Mouse (Mus musculus) ES-Bruce4 (cell line): ENCODE results near the gene Oscp1. TPM values are rescaled to one million over a fixed set of nuclear protein-coding genes. Genes with fewer than 3 reads are reported as not detected.

Experiments used
- H3K27ac ChIP-seq: 2 replicates; pipeline ENCODE4 v1.5.1; 2012; ENCODE audit warnings: low read length, inconsistent platforms; ENCODE audit not compliant: insufficient read depth
- H3K27me3 ChIP-seq: 2 replicates; pipeline ENCODE4 v1.6.1; 2012; ENCODE audit warnings: mild to moderate bottlenecking, low read length, inconsistent platforms; ENCODE audit not compliant: control insufficient read depth, poor library complexity, insufficient read depth, severe bottlenecking
- H3K36me3 ChIP-seq: 2 replicates; pipeline ENCODE4 v1.6.1; 2012; ENCODE audit warnings: inconsistent platforms, mild to moderate bottlenecking, low read length, moderate library complexity; ENCODE audit not compliant: control insufficient read depth, poor library complexity, insufficient read depth, severe bottlenecking
- H3K4me1 ChIP-seq: one replicate; pipeline ENCODE4 v1.8.1; 2011; ENCODE audit warnings: low read length; ENCODE audit not compliant: control insufficient read depth, insufficient read depth
- H3K4me3 ChIP-seq: 2 replicates; pipeline ENCODE4 v1.5.1; 2011; ENCODE audit warnings: low read depth, mild to moderate bottlenecking, low read length
- H3K9ac ChIP-seq: 2 replicates; pipeline ENCODE4 v1.6.1; 2012; ENCODE audit warnings: low read depth, mild to moderate bottlenecking, inconsistent platforms; ENCODE audit not compliant: poor library complexity, severe bottlenecking
- H3K9me3 ChIP-seq: replicated peaks from 2 replicates; pipeline ENCODE4 v1.6.1; 2012; ENCODE audit warnings: mild to moderate bottlenecking, low read length, inconsistent platforms; ENCODE audit not compliant: control insufficient read depth, poor library complexity, insufficient read depth, severe bottlenecking
- CTCF ChIP-seq: IDR thresholded peaks from one replicate; pipeline ENCODE4 v1.8.1; 2011; ENCODE audit warnings: low read depth, low read length
- EP300 ChIP-seq: IDR thresholded peaks from 2 replicates; pipeline ENCODE4 v1.6.1; 2011; ENCODE audit warnings: low read depth, low read length; ENCODE audit not compliant: insufficient read depth
- POLR2A ChIP-seq: IDR thresholded peaks from one replicate; pipeline ENCODE4 v1.8.1; 2011; ENCODE audit warnings: low read length; ENCODE audit not compliant: insufficient read depth
- polyA plus RNA-seq: library from polyadenylated mRNA; stranded (reverse); fragments of >200 nt; gene quantifications from 2 replicates; pipeline ENCODE4 v1.2.4, GENCODE M21; 2011; ENCODE audit warnings: low read depth; ENCODE audit not compliant: missing spikeins, insufficient read depth, insufficient read length

Gene Oscp1
- polyA plus RNA-seq, 1 experiment, result 5.3 TPM

- Histone ChIP-seq H3K9me3 (no peaks in the 10 kb centered on the region), H3K27me3 (no peaks in the 10 kb centered on the region), H3K9ac (no peak overlapping the region), H3K4me1 (peaks cover 2% of the 10 kb centered on the region), H3K27ac (peak overlapping the region; percentile 20), H3K4me3 (peak overlapping the region; percentile 19; the same call in 1 of the 2 replicates), H3K36me3 (no peaks in the 10 kb centered on the region)
- no peak for TF ChIP-seq EP300
- no peak for TF ChIP-seq POLR2A
- TF ChIP-seq CTCF, result no peak
Observed at GRCm38 (mm10) chr4:126111153-126111549, 52.8 kb downstream of the Oscp1 start.

- Histone ChIP-seq H3K27ac (no peak overlapping the region), H3K4me1 (peaks cover 2% of the 10 kb centered on the region), H3K9me3 (no peaks in the 10 kb centered on the region), H3K4me3 (no peak overlapping the region), H3K27me3 (no peaks in the 10 kb centered on the region), H3K36me3 (no peaks in the 10 kb centered on the region), H3K9ac (no peak overlapping the region)
- no peak for TF ChIP-seq CTCF
- no peak for TF ChIP-seq POLR2A
- TF ChIP-seq EP300, result no peak
Observed at GRCm38 (mm10) chr4:126113243-126113642, 54.9 kb downstream of the Oscp1 start.

GRCm38 (mm10) chr4:126113943-126114342 is 55.6 kb downstream of the Oscp1 start:
- no peaks in the 10 kb centered on the region for H3K9me3 ChIP-seq
- H3K4me1 ChIP-seq, result peaks cover 2% of the 10 kb centered on the region
- H3K9ac ChIP-seq, result no peak overlapping the region
- H3K36me3 ChIP-seq, result no peaks in the 10 kb centered on the region
- no peak for TF ChIP-seq POLR2A
- no peak for TF ChIP-seq EP300
- TF ChIP-seq CTCF, result peak; percentile 81
- H3K27ac ChIP-seq, result no peak overlapping the region
- H3K4me3 ChIP-seq, result no peak overlapping the region
- no peaks in the 10 kb centered on the region for H3K27me3 ChIP-seq

- Histone ChIP-seq H3K4me1 (peaks cover 2% of the 10 kb centered on the region), H3K36me3 (no peaks in the 10 kb centered on the region), H3K4me3 (no peak overlapping the region), H3K27me3 (no peaks in the 10 kb centered on the region), H3K27ac (no peak overlapping the region), H3K9me3 (no peaks in the 10 kb centered on the region), H3K9ac (no peak overlapping the region)
- TF ChIP-seq POLR2A (no peak), EP300 (no peak)
Observed at GRCm38 (mm10) chr4:126115411-126115810, 57.0 kb downstream of the Oscp1 start.

GRCm38 (mm10) chr4:126115871-126116521 is 57.6 kb downstream of the Oscp1 start:
- Histone ChIP-seq H3K27ac (no peak overlapping the region), H3K9ac (no peak overlapping the region), H3K36me3 (no peaks in the 10 kb centered on the region), H3K4me1 (no peaks in the 10 kb centered on the region), H3K4me3 (no peak overlapping the region), H3K9me3 (no peaks in the 10 kb centered on the region), H3K27me3 (no peaks in the 10 kb centered on the region)
- TF ChIP-seq CTCF (no peak), POLR2A (no peak), EP300 (no peak)

GRCm38 (mm10) chr4:126117116-126117515 is 58.8 kb downstream of the Oscp1 start:
- H3K9ac ChIP-seq, result no peak overlapping the region

More at GRCm38 (mm10) chr4:126117116-126117515, 58.8 kb downstream of the Oscp1 start:
- TF ChIP-seq CTCF (no peak), EP300 (no peak), POLR2A (no peak)
- Histone ChIP-seq H3K4me1 (no peaks in the 10 kb centered on the region), H3K27me3 (no peaks in the 10 kb centered on the region), H3K36me3 (no peaks in the 10 kb centered on the region), H3K4me3 (no peak overlapping the region), H3K9me3 (no peaks in the 10 kb centered on the region), H3K27ac (no peak overlapping the region)
